Mouse (Mus musculus) lung, adult 2 months (tissue): ENCODE data around the gene Fzd4.

Source experiments
- CTCF ChIP-seq: fragments of 200-500 bp; IDR thresholded peaks from 2 replicates; pipeline ENCODE4 v1.5.1; 2011; ENCODE audit warnings: mild to moderate bottlenecking, low read length, control low read depth; ENCODE audit not compliant: insufficient read depth
- POLR2A ChIP-seq: fragments of 200-500 bp; IDR thresholded peaks from 2 replicates; pipeline ENCODE4 v1.6.1; 2011; ENCODE audit warnings: low read depth, mild to moderate bottlenecking, control low read depth, low read length, borderline replicate concordance; ENCODE audit errors: extremely low read depth

DNA sequence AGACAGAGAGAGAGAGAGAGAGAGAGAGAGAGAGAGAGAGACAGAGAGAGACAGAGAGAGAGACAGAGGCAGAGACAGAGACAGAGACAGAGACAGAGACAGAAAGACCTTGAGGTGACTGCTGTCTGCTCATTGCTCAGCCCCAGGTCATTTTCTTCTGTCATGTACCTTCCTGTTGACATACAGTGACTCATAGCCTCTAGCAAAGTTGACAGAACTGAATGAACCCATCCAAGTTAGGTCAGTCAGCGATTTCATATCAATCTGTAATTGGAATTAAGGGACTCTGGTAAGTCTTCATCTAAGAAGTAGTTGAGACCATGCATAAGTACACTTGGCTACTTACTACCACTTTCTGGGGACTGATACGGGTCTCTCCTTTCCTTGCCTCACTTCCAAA, 27.0 kb downstream of the Fzd4 start:
- TF ChIP-seq CTCF = no peak
- no peak for TF ChIP-seq POLR2A
